Comparison of ENCODE assay signal across 8 mouse cellular contexts in the genomic region with DNA sequence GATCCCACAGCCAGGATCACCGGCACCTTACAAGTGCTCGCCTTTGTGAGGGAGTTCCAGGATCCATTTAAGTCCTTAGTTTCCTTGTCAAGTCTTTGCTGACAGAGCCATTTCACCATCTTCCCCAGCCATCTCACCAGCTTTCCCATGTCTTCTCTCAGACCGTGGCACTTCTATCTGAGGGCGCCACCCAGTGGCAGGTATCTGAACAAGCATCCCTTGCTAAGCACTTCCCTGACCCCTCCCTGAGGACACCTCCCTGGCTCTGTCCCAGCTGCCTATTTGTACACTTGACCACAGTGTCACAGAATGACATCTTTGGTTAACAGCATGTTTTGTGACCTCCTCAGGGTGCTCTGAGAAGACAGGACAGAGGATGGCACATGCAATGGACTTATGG. TPM values are rescaled to one million over a fixed set of nuclear protein-coding genes. Genes with fewer than 3 reads are reported as not detected.
DNase-seq lines count a peak whose midpoint lies in the region.

No protein-coding gene starts in this region.

- peak; percentile 74 for DNase-seq in layer of hippocampus, adult 11-12 months (ENCODE audit: low spot score)
- no peak for DNase-seq in layer of hippocampus, adult 9-10 months (ENCODE audit: low spot score)
- peak; percentile 59 for DNase-seq in MN1 (ENCODE audit: low spot score)
- peak; percentile 88 to 94 for DNase-seq in cerebellum, adult 18-20 months
- peak; percentile 73 for DNase-seq in gastrocnemius, postnatal 25 days
- DNase-seq in left cerebral cortex, adult 18-20 months (ENCODE audit: low spot score in 2 of 2) = peak; percentile 76 to 81
- peak; percentile 38 to 43 for DNase-seq in natural killer cell, adult 2 months (ENCODE audit: low spot score in 2 of 2)
- DNase-seq in thymus, postnatal 4 days = peak; percentile 76

RNA-seq across cellular contexts. Expression of a gene that starts 15.2 kb away (rescaled TPM):
- total RNA-seq in gastrocnemius, postnatal 25 days (2021) = 10 to 100 TPM; 33.4 to 40.0 TPM
- total RNA-seq in left cerebral cortex, adult 18-20 months (2021) = 10 to 100 TPM; 77.9 to 80.7 TPM
